In the genomic region with DNA sequence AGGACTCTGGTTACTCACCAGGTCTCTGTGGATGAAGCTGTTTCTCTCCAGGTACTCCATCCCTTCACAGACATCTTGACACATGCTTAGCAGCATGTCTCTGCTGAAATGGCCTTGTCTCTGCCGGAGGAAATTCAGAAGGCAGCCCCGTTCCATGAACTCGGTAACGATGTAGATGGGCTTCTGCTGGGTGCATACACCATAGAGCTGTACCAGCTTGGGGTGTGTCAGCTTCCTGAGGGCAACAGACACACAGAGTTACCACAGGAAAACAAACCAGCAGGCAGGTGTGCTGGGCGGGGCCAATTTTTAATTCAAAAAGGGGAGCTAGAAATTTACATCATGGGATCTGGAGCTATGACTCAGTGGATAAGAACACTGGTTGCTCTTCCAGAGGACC, we compare ENCODE assay signal across 21 mouse cellular contexts. TPM values are rescaled to one million over a fixed set of nuclear protein-coding genes. Genes with fewer than 3 reads are reported as not detected.
DNase-seq lines count a peak whose midpoint lies in the region; ATAC-seq and TF ChIP-seq lines count a peak whose summit lies in the region.
"Had no signal": no experiment of that assay in that cellular context is flagged by ENCODE, and none has a peak within 500 bp of the region (broad histone marks: within the 10 kb centered on the region; RNA-seq: fewer than 3 reads in every experiment).

No protein-coding gene starts in this region.

- peak overlapping the region; percentile 50; the same call in 1 of the 2 replicates for H3K27ac ChIP-seq in heart, embryonic 16.5 days (ENCODE audit: low read length)
- no peak overlapping the region for H3K27ac ChIP-seq in layer of hippocampus, adult 2 months
- H3K27ac ChIP-seq: embryonic facial prominence, embryonic 13.5 days; heart, embryonic 13.5 days; hindbrain, embryonic 12.5 days; left cerebral cortex, adult 2 months; limb, embryonic 12.5 days; liver, embryonic 14.5 days; neural tube, embryonic 15.5 days had no signal

- H3K9me3 ChIP-seq in heart, embryonic 16.5 days (replicated peaks; ENCODE audit: control insufficient read depth, low read length) = no peaks in the 10 kb centered on the region
- H3K9me3 ChIP-seq: embryonic facial prominence, embryonic 13.5 days; heart, embryonic 13.5 days; hindbrain, embryonic 12.5 days; neural tube, embryonic 15.5 days had no signal

- no peaks in the 10 kb centered on the region for H3K4me1 ChIP-seq in heart, embryonic 16.5 days (ENCODE audit: control insufficient read depth, insufficient read depth, low read length)
- H3K4me1 ChIP-seq: heart, embryonic 13.5 days; hindbrain, embryonic 12.5 days; limb, embryonic 12.5 days; neural tube, embryonic 15.5 days had no signal

- H3K4me2 ChIP-seq in heart, embryonic 16.5 days (ENCODE audit: low read depth, low read length) = no peak overlapping the region
- H3K4me2 ChIP-seq: embryonic facial prominence, embryonic 13.5 days; heart, embryonic 13.5 days; hindbrain, embryonic 12.5 days; limb, embryonic 12.5 days; neural tube, embryonic 15.5 days had no signal

- TF ChIP-seq CTCF in layer of hippocampus, adult 2 months (conservative IDR thresholded peaks at IDR 0.05) = no peak

- intact Hi-C loops in heart, postnatal 25 days (cut with DNase I) = no loop called here

- H3K4me3 ChIP-seq in heart, embryonic 16.5 days (ENCODE audit: low read length) = no peak overlapping the region
- H3K4me3 ChIP-seq in layer of hippocampus, adult 2 months = no peak overlapping the region
- H3K4me3 ChIP-seq: embryonic facial prominence, embryonic 13.5 days; heart, embryonic 13.5 days; hindbrain, embryonic 12.5 days; left cerebral cortex, adult 2 months; limb, embryonic 12.5 days; neural tube, embryonic 15.5 days had no signal

- H3K27me3 ChIP-seq in heart, embryonic 16.5 days (ENCODE audit: control insufficient read depth, insufficient read depth, low read length) = no peaks in the 10 kb centered on the region
- H3K27me3 ChIP-seq: embryonic facial prominence, embryonic 13.5 days; heart, embryonic 13.5 days; hindbrain, embryonic 12.5 days; limb, embryonic 12.5 days; neural tube, embryonic 15.5 days had no signal

- ATAC-seq in heart, embryonic 16.5 days (replicated peaks; ENCODE audit: extremely low read depth, insufficient read depth, low FRiP score) = no peak
- peak; percentile 21; the same call in 1 of the 2 replicates for ATAC-seq in granulocyte monocyte progenitor cell, adult 5-6 weeks (replicated peaks; ENCODE audit: poor library complexity, severe bottlenecking)
- ATAC-seq: intestine, embryonic 16.5 days had no signal

- peaks cover 22% of the 10 kb centered on the region for H3K36me3 ChIP-seq in heart, embryonic 16.5 days (ENCODE audit: control insufficient read depth, insufficient read depth)
- H3K36me3 ChIP-seq: embryonic facial prominence, embryonic 13.5 days; hindbrain, embryonic 12.5 days; neural tube, embryonic 15.5 days had no signal

- no peak for DNase-seq in heart, postnatal 25 days (ENCODE audit: low spot score)
- DNase-seq in B cell, adult 2 months = peak; percentile 36
- peak; percentile 77 for DNase-seq in thymus, postnatal 0 days (ENCODE audit: low spot score)
- DNase-seq in cerebellum, adult 9-10 months = no peak
- DNase-seq in frontal cortex, postnatal 14 days (ENCODE audit: low spot score in 2 of 2) = no peak
- DNase-seq in layer of hippocampus, adult 2 months (ENCODE audit: low spot score in 2 of 2) = no peak
- DNase-seq: cerebellum, adult 11-12 months; gastrocnemius, postnatal 25 days; lung, postnatal 14 days; right cerebral cortex, adult 18-20 months had no signal

- H3K9ac ChIP-seq in heart, embryonic 16.5 days (ENCODE audit: low read length) = no peak overlapping the region
- H3K9ac ChIP-seq: embryonic facial prominence, embryonic 13.5 days; heart, embryonic 13.5 days; hindbrain, embryonic 12.5 days; limb, embryonic 12.5 days; liver, embryonic 14.5 days; neural tube, embryonic 15.5 days had no signal

- 81% methylated on average over 5 of the region's 5 CpGs for WGBS in heart, embryonic 16.5 days

RNA-seq across cellular contexts. Expression of a gene that starts 11.0 kb away (rescaled TPM):
- polyA plus RNA-seq in heart, embryonic 16.5 days (2015; fragmentation: Nextera tagmentation; extraction: Ambion mirVana) = 0.56 and 2.0 TPM in 2 replicates
- under 1 TPM; 0.08 to 0.14 TPM for total RNA-seq in heart, postnatal 25 days (2021)
- total RNA-seq in granulocyte monocyte progenitor cell, adult 5-6 weeks (2014; fragmentation: Nextera tagmentation) = not detected in 2 replicates
- total RNA-seq in granulocyte monocyte progenitor cell, adult 5-6 weeks (2017) = 0.31 TPM in 1 of 2 replicates, not detected in the other
- polyA plus RNA-seq in thymus, postnatal 0 days (2015; fragmentation: Nextera tagmentation; extraction: Ambion mirVana) = 57.9 and 64.1 TPM in 2 replicates
- total RNA-seq in layer of hippocampus, adult 2 months (2021) = not detected
- total RNA-seq: layer of hippocampus, adult 18-20 months had no signal
- polyA plus RNA-seq: hindbrain, embryonic 12.5 days; limb, embryonic 12.5 days had no signal

Comparison
In these comparisons a context has a peak if more than half of its experiments do, and no peak if none do; other contexts are left out.
1. DNase-seq: peak in B cell, adult 2 months (2 of 2) and thymus, postnatal 0 days (single experiment); none in heart, postnatal 25 days (single experiment), cerebellum, adult 9-10 months (single experiment), frontal cortex, postnatal 14 days (0 of 2) and layer of hippocampus, adult 2 months (0 of 2).